Mouse (Mus musculus) midbrain, postnatal 0 days (tissue): ENCODE measurements around the gene Zfp120. TPM values are rescaled to one million over a fixed set of nuclear protein-coding genes. Genes with fewer than 3 reads are reported as not detected.
"Not testable (repeated sequence)": the region's sequence is repeated elsewhere in the genome, so short reads cannot be mapped to it uniquely, and the experiment has no call there.

Experiments used
- ATAC-seq: fragments of 200-750 bp; cut with Nextera tagmentation; 2 replicates; pipeline ENCODE4 v1.8.0; 2017; ENCODE audit warnings: moderate number of reproducible peaks, mild to moderate bottlenecking, moderate TSS enrichment, moderate library complexity; ENCODE audit not compliant: low FRiP score
- DNase-seq: peaks from one replicate; pipeline ENCODE4 v3.0.0-alpha.2; 2015; ENCODE audit warnings: low spot score
- H3K27ac ChIP-seq: fragments of 300-500 bp; sonication (generic); 2 replicates; pipeline ENCODE4 v1.5.1; 2014; ENCODE audit warnings: low read depth, mild to moderate bottlenecking, low read length, mixed read lengths
- H3K27me3 ChIP-seq: fragments of 300-500 bp; sonication (generic); 2 replicates; pipeline ENCODE4 v1.6.1; 2014; ENCODE audit warnings: low read length, control low read depth, mixed read lengths; ENCODE audit not compliant: insufficient read depth
- H3K36me3 ChIP-seq: fragments of 300-500 bp; sonication (generic); 2 replicates; pipeline ENCODE4 v1.6.1; 2014; ENCODE audit warnings: low read length, control low read depth, mixed read lengths; ENCODE audit not compliant: insufficient read depth
- H3K4me1 ChIP-seq: fragments of 300-500 bp; sonication (generic); 2 replicates; pipeline ENCODE4 v1.6.1; 2014; ENCODE audit warnings: mild to moderate bottlenecking, control low read depth, antibody characterized with exemption, low read length, mixed read lengths; ENCODE audit not compliant: insufficient read depth
- H3K4me2 ChIP-seq: fragments of 300-500 bp; sonication (generic); 2 replicates; pipeline ENCODE4 v1.6.1; 2014; ENCODE audit warnings: low read depth, mild to moderate bottlenecking, low read length, mixed read lengths; ENCODE audit not compliant: poor library complexity, severe bottlenecking
- H3K4me3 ChIP-seq: fragments of 300-500 bp; sonication (generic); 2 replicates; pipeline ENCODE4 v1.5.1; 2014; ENCODE audit warnings: low read depth, mild to moderate bottlenecking, low read length, moderate library complexity
- H3K9ac ChIP-seq: fragments of 300-500 bp; sonication (generic); replicated peaks from 2 replicates; pipeline ENCODE4 v1.6.1; 2014; ENCODE audit warnings: mild to moderate bottlenecking, low read length, moderate library complexity, mixed read lengths; ENCODE audit not compliant: poor library complexity, severe bottlenecking
- H3K9me3 ChIP-seq: fragments of 300-500 bp; sonication (generic); 2 replicates; pipeline ENCODE4 v1.6.1; 2016; ENCODE audit warnings: low read length, control low read depth
- CTCF ChIP-seq: IDR thresholded peaks from 2 replicates; pipeline ENCODE4 v1.5.1; 2016; ENCODE audit warnings: antibody characterized with exemption, mild to moderate bottlenecking
- WGBS: fragments of 180-500 bp; shearing (Covaris S2); extraction: QIAGEN DNeasy Blood & Tissue Kit; methylation state at CpG from one replicate; pipeline ENCODE4 v1.1.7; 2014; 5-methylcytosine and 5-hydroxymethylcytosine counted together
- polyA plus RNA-seq: library from polyadenylated mRNA; unstranded; fragments of >200 nt; fragmentation: Nextera tagmentation; extraction: Ambion mirVana; gene quantifications from 2 replicates; pipeline ENCODE4 v1.2.1, GENCODE M21; 2015
- total RNA-seq: library from RNA; depleted of rRNA; stranded (reverse); fragments of >200 nt; gene quantifications from 2 replicates; pipeline ENCODE4 v1.2.3, GENCODE M21; 2014; rRNA removed

Zfp120 gene
- 7.0 and 8.3 TPM in 2 replicates for total RNA-seq
- 7.1 and 7.5 TPM in 2 replicates for polyA plus RNA-seq

DNA sequence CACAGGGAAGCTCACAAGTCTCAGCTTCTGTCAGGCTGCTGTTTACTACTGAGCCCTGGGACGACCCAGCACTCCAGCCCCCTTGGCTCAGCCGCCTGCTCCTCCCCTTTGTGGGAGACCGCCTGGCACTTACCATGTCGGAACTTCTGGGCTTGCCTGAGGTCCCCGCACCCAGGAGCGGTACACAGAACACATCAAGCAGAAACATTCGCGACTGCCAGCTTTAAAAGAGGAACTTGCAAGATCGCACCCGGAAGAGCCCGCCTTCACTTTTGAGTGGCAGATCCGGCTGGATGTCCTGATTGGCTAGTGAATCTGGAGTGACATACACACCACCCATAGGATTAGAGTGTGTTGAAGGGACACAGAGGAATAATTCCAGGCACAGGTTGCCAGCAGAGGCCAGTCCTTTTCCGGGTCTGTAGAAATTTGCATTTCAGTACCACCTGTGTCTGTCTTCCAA is at the start of gene Zfp120:
TSS of gene Zfp120 (minus strand) at position 274 of the 463 bp plus-strand sequence.
- Histone ChIP-seq H3K27me3 (no peaks in the 10 kb centered on the region), H3K27ac (peak within 1 kb of the TSS; percentile 62), H3K9ac (peak within 1 kb of the TSS; percentile 53), H3K4me3 (peak within 1 kb of the TSS; percentile 57), H3K36me3 (no peaks in the 10 kb centered on the region), H3K9me3 (0 out of 2 replicates have a peak, but pooled peaks cover 3% of the 10 kb centered on the region), H3K4me2 (peak within 1 kb of the TSS; percentile 57), H3K4me1 (no peaks in the 10 kb centered on the region)
- TF ChIP-seq CTCF, result peak; percentile 43
- peak; percentile 97 for DNase-seq
- WGBS, result under 1% methylated on average over 13 of the region's 13 CpGs
- peak; percentile 100 for ATAC-seq

- not testable (repeated sequence) for DNase-seq, H3K27me3 ChIP-seq, H3K9ac ChIP-seq, H3K27ac ChIP-seq, H3K36me3 ChIP-seq, H3K4me1 ChIP-seq, H3K4me3 ChIP-seq, H3K4me2 ChIP-seq, ATAC-seq
- 78% methylated on average over 7 of the region's 7 CpGs for WGBS
- peaks cover 11% of the 10 kb centered on the region for H3K9me3 ChIP-seq
Observed at GRCm38 (mm10) chr2:150181570-150181999, 45.1 kb upstream of the Zfp120 start, which contains the start of gene Gm14139. Gene Gm14139, plus strand, starts transcription at chr2:150181755.

GRCm38 (mm10) chr2:150181046-150181445 is 44.5 kb upstream of the Zfp120 start:
- not testable (repeated sequence) for H3K9ac ChIP-seq, H3K27me3 ChIP-seq, H3K36me3 ChIP-seq, H3K4me1 ChIP-seq, H3K27ac ChIP-seq, H3K4me2 ChIP-seq, DNase-seq, H3K4me3 ChIP-seq, ATAC-seq
- H3K9me3 ChIP-seq, result peaks cover 11% of the 10 kb centered on the region

GRCm38 (mm10) chr2:150179579-150179978 is 43.1 kb upstream of the Zfp120 start, which contains the start of gene Gm10770:
Gene Gm10770, minus strand, starts transcription at chr2:150179679.
- DNase-seq, ATAC-seq, H3K27ac ChIP-seq: not testable (repeated sequence)

DNA sequence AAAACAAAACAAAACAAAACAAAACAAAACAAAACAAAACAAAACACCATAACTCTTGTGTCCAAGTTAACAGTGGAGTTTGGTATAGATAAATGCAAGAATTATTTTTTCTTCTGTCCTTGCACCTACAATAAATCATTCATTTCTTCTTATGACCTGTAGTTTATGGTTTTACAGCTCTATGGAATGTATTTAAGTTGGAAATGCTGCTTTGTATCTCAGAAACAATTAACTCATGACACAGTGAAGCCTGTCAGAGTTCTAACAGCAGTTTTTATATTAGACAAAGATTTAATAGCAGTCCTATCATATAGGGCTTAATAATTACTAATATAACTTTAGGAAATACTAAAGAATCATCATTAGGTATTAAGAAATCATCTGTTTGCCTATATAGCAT is 37.3 kb upstream of the Zfp120 start:
- DNase-seq (no peak), ATAC-seq (no peak)
- Histone ChIP-seq H3K27ac (no peak overlapping the region), H3K9ac (no peak overlapping the region), H3K27me3 (no peaks in the 10 kb centered on the region), H3K4me1 (no peaks in the 10 kb centered on the region), H3K4me3 (no peak overlapping the region), H3K9me3 (peaks cover 16% of the 10 kb centered on the region), H3K36me3 (no peaks in the 10 kb centered on the region), H3K4me2 (no peak overlapping the region)
- no peak for TF ChIP-seq CTCF

More at GRCm38 (mm10) chr2:150179579-150179978, 43.1 kb upstream of the Zfp120 start, which contains the start of gene Gm10770:
- WGBS, result 80% methylated on average over 4 of the region's 4 CpGs
- H3K9me3 ChIP-seq, result peaks cover 16% of the 10 kb centered on the region
- H3K9ac ChIP-seq, H3K4me2 ChIP-seq, H3K4me1 ChIP-seq, H3K4me3 ChIP-seq, H3K27me3 ChIP-seq, H3K36me3 ChIP-seq: not testable (repeated sequence)

DNA sequence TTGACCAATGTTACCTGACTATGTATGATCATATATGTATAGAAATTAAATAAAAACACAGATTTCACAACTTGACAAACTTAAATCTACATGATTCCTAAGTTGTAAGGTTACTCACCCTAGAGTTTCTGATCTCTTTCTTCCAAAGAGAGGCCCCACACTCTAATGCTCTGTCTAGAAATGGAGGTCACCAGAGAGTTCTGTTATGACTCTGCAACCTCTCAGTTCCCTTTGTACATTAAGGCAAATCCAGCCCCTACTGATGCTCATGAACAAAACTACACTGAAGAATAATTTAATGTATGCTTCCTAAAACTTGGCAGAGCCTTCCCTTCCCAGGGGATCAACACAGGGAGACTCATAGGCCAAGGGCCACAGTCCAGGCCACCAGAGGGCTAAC is 30.2 kb upstream of the Zfp120 start:
- H3K27ac ChIP-seq, result no peak overlapping the region

More for the DNA sequence above, 30.2 kb upstream of the Zfp120 start:
- Histone ChIP-seq H3K36me3 (no peaks in the 10 kb centered on the region), H3K4me2 (no peak overlapping the region), H3K27me3 (no peaks in the 10 kb centered on the region), H3K9ac (no peak overlapping the region), H3K9me3 (no peaks in the 10 kb centered on the region), H3K4me3 (no peak overlapping the region), H3K4me1 (no peaks in the 10 kb centered on the region)
- no peak for TF ChIP-seq CTCF
- no peak for DNase-seq
- ATAC-seq, result no peak
